Mouse (Mus musculus) forebrain, embryonic 10.5 days (tissue): ENCODE measurements around the gene Myh2. TPM values are rescaled to one million over a fixed set of nuclear protein-coding genes. Genes with fewer than 3 reads are reported as not detected.

Source experiments
- DNase-seq: peaks from one replicate; pipeline ENCODE4 v3.0.0-alpha.2; 2017; ENCODE audit warnings: low spot score; ENCODE audit errors: extremely low spot score
- H3K27ac ChIP-seq: fragments of 300-500 bp; sonication (generic); 2 replicates; pipeline ENCODE4 v1.5.1; 2016; ENCODE audit warnings: mild to moderate bottlenecking
- H3K27me3 ChIP-seq: fragments of 300-500 bp; sonication (generic); 2 replicates; pipeline ENCODE4 v1.6.1; 2016; ENCODE audit warnings: mild to moderate bottlenecking; ENCODE audit not compliant: poor library complexity, severe bottlenecking
- H3K36me3 ChIP-seq: fragments of 300-500 bp; sonication (generic); replicated peaks from 2 replicates; pipeline ENCODE4 v1.6.1; 2016; ENCODE audit warnings: mild to moderate bottlenecking, moderate library complexity
- H3K4me1 ChIP-seq: fragments of 300-500 bp; sonication (generic); 2 replicates; pipeline ENCODE4 v1.6.1; 2016
- H3K4me3 ChIP-seq: fragments of 300-500 bp; sonication (generic); 2 replicates; pipeline ENCODE4 v1.5.1; 2016; ENCODE audit warnings: mild to moderate bottlenecking, moderate library complexity
- H3K9me3 ChIP-seq: fragments of 300-500 bp; sonication (generic); 2 replicates; pipeline ENCODE4 v1.6.1; 2016; ENCODE audit warnings: mild to moderate bottlenecking, moderate library complexity
- WGBS: fragments of 180-500 bp; shearing (Covaris S2); methylation state at CpG from one replicate; pipeline ENCODE4 v1.1.7; 2016; 5-methylcytosine and 5-hydroxymethylcytosine counted together
- polyA plus RNA-seq: library from polyadenylated mRNA; unstranded; fragments of >200 nt; fragmentation: Nextera tagmentation; extraction: Ambion mirVana; gene quantifications from 2 replicates; pipeline ENCODE4 v1.2.1, GENCODE M21; 2016

The Myh2 gene
- polyA plus RNA-seq, 1 experiment from 2014 or later = not detected

- DNase-seq = no peak
- no peaks in the 10 kb centered on the region for H3K27me3 ChIP-seq
- WGBS = 95% methylated on average over 5 of the region's 5 CpGs
- H3K36me3 ChIP-seq = no peaks in the 10 kb centered on the region
- H3K4me3 ChIP-seq = no peak overlapping the region
- H3K4me1 ChIP-seq = no peaks in the 10 kb centered on the region
- no peaks in the 10 kb centered on the region for H3K9me3 ChIP-seq
- no peak overlapping the region for H3K27ac ChIP-seq
Measured at GRCm38 (mm10) chr11:67229166-67229565, 58.3 kb downstream of the Myh2 start.

GRCm38 (mm10) chr11:67229946-67230345 is 59.1 kb downstream of the Myh2 start:
- Histone ChIP-seq H3K27ac (no peak overlapping the region), H3K4me1 (no peaks in the 10 kb centered on the region)
- WGBS = 83% methylated on average over 2 of the region's 2 CpGs

GRCm38 (mm10) chr11:67235639-67236358 is 65.0 kb downstream of the Myh2 start:
- peak; percentile 20 for DNase-seq
- 69% methylated on average over 5 of the region's 5 CpGs for WGBS
- no peaks in the 10 kb centered on the region for H3K36me3 ChIP-seq

More at GRCm38 (mm10) chr11:67229946-67230345, 59.1 kb downstream of the Myh2 start:
- H3K36me3 ChIP-seq = no peaks in the 10 kb centered on the region
- H3K9me3 ChIP-seq = no peaks in the 10 kb centered on the region
- no peaks in the 10 kb centered on the region for H3K27me3 ChIP-seq
- no peak for DNase-seq
- no peak overlapping the region for H3K4me3 ChIP-seq

GRCm38 (mm10) chr11:67236799-67237198 is 66.0 kb downstream of the Myh2 start:
- WGBS = 88% methylated on average over 9 of the region's 9 CpGs
- H3K4me1 ChIP-seq = no peaks in the 10 kb centered on the region
- no peaks in the 10 kb centered on the region for H3K9me3 ChIP-seq
- no peak for DNase-seq
- H3K36me3 ChIP-seq = no peaks in the 10 kb centered on the region
- H3K27me3 ChIP-seq = no peaks in the 10 kb centered on the region
- no peak overlapping the region for H3K4me3 ChIP-seq
- H3K27ac ChIP-seq = no peak overlapping the region

More at GRCm38 (mm10) chr11:67235639-67236358, 65.0 kb downstream of the Myh2 start:
- Histone ChIP-seq H3K4me3 (no peak overlapping the region), H3K27me3 (no peaks in the 10 kb centered on the region), H3K27ac (no peak overlapping the region), H3K4me1 (no peaks in the 10 kb centered on the region), H3K9me3 (no peaks in the 10 kb centered on the region)

GRCm38 (mm10) chr11:67237481-67238079 is 66.8 kb downstream of the Myh2 start, which contains the start of gene Myh4:
TSS of gene Myh4 (plus strand) at chr11:67238029.
- Histone ChIP-seq H3K27me3 (no peaks in the 10 kb centered on the region), H3K4me3 (no peak within 1 kb of the TSS), H3K9me3 (no peaks in the 10 kb centered on the region), H3K27ac (no peak within 1 kb of the TSS), H3K36me3 (no peaks in the 10 kb centered on the region), H3K4me1 (no peaks in the 10 kb centered on the region)
- 86% methylated on average over 5 of the region's 5 CpGs for WGBS
- DNase-seq = no peak

- H3K27ac ChIP-seq = no peak overlapping the region
- DNase-seq = no peak
- WGBS = 91% methylated on average over 6 of the region's 6 CpGs
- no peak overlapping the region for H3K4me3 ChIP-seq
- H3K36me3 ChIP-seq = no peaks in the 10 kb centered on the region
- H3K9me3 ChIP-seq = no peaks in the 10 kb centered on the region
- no peaks in the 10 kb centered on the region for H3K27me3 ChIP-seq
- H3K4me1 ChIP-seq = no peaks in the 10 kb centered on the region
Measured at GRCm38 (mm10) chr11:67241051-67241450, 70.2 kb downstream of the Myh2 start.

Other genes starting within 250 kb of the Myh2 start
- not detected in 2 replicates for gene Tmem238l, start 214.4 kb upstream of the Myh2 start, polyA plus RNA-seq
- gene Tmem220, start 145.9 kb upstream of the Myh2 start, polyA plus RNA-seq = 0.63 and 0.86 TPM in 2 replicates
- gene Adprm, start 118.4 kb upstream of the Myh2 start, polyA plus RNA-seq = 28.5 TPM in 2 replicates
- gene Sco1, start 118.4 kb upstream of the Myh2 start, polyA plus RNA-seq = 21.1 and 22.9 TPM in 2 replicates
- 0.28 and 0.37 TPM in 2 replicates for gene Myh3, start 92.7 kb upstream of the Myh2 start, polyA plus RNA-seq
- not detected in 2 replicates for gene Myh1, start 29.0 kb downstream of the Myh2 start, polyA plus RNA-seq
- gene Myh4, start 67.0 kb downstream of the Myh2 start, polyA plus RNA-seq = not detected in 2 replicates
- not detected in 2 replicates for gene Myh8, start 106.1 kb downstream of the Myh2 start, polyA plus RNA-seq
- gene Myh13, start 150.6 kb downstream of the Myh2 start, polyA plus RNA-seq = not detected in 2 replicates